Mouse (Mus musculus): ENCODE measurements around the gene Rabgap1l.
A peak's percentile ranks its signal among the peaks of the same experiment; 100 is the strongest.

DNA sequence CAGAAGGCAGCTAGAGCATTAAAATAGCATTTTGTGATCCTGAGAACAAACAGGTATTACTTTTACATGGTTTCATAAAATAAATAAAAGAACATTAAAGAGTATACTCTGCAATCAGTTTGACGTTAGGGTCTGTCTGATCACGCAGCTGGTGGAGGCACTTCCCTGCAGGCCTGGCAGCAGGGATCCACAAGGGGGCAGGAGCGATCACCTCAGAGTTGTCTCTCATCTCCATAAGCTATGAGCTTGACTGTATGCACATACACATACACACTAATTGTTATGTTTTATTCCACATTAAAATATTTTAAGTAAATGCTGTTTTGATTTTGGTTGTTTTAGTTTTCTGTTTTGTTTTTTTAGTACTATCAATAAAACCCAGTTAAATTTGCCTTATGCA, 34.8 kb downstream of the Rabgap1l start:
- peak; percentile 74 for TF ChIP-seq CTCF (conservative IDR thresholded peaks at IDR 0.05; ENCODE audit: low read length)
- TF ChIP-seq POU5F1 (IDR thresholded peaks at IDR 0.05; ENCODE audit: borderline replicate concordance, low read length) = no peak
- TF ChIP-seq NANOG (IDR thresholded peaks at IDR 0.05; ENCODE audit: borderline replicate concordance, low read length) = no peak

All from E14TG2a.4 (cell line).